Mouse (Mus musculus): Measurements from ENCODE around the gene Ugt1a8.

GRCm38 (mm10) chr1:88213766-88214461, 126.3 kb downstream of the Ugt1a8 start:
- TF ChIP-seq CTCF (IDR thresholded peaks at IDR 0.05; ENCODE audit: low read depth, low read length) (no peak), POLR2A (IDR thresholded peaks at IDR 0.05; ENCODE audit: extremely low read depth, insufficient read depth, low read length) (no peak)
